Mouse (Mus musculus) retina, postnatal 1 day (tissue): Measurements from ENCODE around the gene Babam2.

Experiments
- DNase-seq: peaks from one replicate; pipeline ENCODE4 v3.0.0-alpha.2; 2012

Gene Babam2

DNA sequence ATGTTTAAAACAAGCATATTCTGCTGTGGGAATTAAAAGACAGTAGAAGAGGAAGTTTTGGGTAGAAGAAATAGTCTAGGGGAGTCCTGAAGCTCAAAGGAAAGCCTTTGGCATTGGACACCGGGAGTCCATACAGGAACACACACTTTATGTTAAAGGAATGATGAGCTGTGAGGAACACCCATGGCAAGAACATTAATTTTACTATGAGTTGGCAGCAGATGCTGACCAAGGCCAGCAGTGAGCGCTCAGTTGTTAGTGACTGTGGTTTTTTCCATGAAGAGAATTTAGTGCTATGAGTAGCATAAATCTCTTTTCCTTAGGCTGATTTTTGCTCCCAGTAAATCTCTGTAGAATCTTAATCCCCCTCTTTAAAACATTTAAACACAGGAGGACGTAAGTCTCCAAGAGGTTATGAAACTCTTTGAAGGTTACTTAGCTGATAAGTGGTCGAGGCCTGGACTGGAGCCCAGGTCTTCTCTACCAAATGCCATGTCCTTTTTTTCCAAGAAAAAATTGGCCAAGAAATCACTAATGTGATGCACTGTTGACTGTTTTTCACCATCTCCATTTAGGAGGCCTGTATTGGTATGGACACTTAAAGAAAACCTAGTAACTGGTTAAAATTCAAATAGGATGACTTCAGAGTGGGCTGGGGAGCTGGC is 18.1 kb downstream of the Babam2 start:
- no peak for DNase-seq

DNA sequence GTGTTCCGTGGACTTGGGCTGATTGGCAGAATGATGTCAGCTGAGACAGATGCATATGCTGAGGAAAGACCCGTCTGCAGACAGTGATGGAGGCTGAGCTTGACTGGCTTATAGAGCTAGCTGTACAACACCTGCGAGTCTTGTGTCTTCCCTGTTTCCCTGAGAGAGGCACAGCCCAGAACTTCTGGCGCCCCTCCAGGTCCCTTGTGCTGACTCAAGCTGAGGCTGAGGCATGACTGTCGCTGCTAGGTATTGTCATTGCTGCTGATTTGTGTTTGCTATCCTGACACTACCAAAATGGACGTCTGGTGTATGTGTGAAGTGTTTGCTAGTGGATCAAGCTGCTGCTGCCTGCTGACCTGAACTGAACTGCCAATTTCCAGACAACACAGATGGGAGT is 27.0 kb downstream of the Babam2 start:
- no peak for DNase-seq

GRCm38 (mm10) chr5:31725885-31726284 is 28.4 kb downstream of the Babam2 start:
- DNase-seq = no peak

GRCm38 (mm10) chr5:31727456-31727855 is 30.0 kb downstream of the Babam2 start:
- no peak for DNase-seq

DNA sequence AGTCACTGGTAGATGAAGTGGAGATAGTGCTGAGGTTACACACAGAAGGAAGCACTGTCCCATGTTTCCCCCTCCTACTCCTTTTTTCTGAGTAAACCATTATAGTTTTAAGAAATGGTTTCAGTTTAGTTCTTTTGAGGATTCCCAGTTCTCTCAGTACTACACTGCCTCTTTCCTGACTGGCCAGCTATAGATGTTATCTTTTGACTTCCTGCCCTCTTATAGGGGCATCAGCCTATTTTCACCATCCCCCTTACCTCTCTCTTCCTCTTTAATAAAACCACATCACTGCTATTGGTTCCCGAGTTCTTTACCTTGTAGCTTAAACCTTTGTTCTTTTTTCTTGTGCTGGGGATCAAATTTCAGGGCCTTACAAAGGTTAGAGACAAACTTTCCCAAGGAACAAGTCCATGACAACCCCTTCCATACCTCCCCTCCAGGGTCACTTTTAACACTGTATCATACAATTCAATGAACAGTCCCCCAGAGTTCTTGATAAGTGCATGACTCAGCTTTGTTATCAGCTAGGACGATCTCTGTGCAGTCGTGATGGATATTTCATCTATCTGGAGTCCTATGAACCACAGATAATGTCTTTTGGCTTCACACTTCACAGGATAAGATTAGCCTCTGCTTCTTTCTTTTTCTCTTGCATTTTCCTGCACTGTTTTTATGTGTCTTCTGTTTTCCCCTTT is 35.3 kb downstream of the Babam2 start:
- no peak for DNase-seq

DNA sequence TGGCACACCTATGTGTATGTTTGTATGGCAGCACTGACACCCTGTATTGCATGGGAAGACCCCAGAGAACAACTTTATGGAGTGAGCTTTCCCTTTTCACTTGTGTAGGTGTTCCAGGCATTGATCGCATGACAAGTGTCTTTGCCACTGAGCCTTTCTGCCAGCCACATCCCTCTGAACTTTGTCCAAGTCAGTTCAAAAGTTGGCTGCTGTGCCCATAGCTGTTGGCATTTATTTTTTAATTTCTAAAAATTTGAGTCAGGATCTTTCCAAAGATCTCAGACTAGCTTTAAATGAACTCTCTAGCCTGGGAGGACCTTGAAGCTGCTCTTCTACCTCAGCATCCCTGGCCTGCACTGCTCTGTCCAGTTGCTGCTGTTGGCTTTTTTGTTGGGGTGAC is 44.4 kb downstream of the Babam2 start:
- no peak for DNase-seq

- no peak for DNase-seq
These were observed 45.1 kb downstream of the Babam2 start for GRCm38 (mm10) chr5:31742521-31743031.

GRCm38 (mm10) chr5:31749401-31749800 is 51.9 kb downstream of the Babam2 start:
- no peak for DNase-seq

- DNase-seq = no peak
These were observed 52.9 kb downstream of the Babam2 start for GRCm38 (mm10) chr5:31750231-31750925.

DNA sequence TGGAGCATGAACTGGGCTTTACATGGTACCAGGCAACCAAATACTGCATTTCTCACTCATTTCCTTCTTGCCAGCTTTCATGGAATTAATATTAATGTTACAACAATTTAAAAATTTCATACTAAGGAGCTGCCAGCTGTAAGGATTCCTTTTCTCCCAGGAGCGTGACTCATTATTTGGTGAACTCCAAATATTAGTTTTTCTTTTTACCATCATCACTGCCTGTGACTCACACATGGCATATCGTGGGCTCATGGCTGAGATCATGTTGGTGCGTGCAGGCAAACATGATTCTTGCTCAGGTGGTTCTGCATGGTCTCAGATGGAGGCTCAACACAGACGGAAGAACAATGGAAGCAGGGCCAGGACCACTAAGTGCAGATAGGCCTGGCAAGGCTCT is 53.5 kb downstream of the Babam2 start:
- DNase-seq = no peak

- DNase-seq = no peak
These were observed 57.1 kb downstream of the Babam2 start for GRCm38 (mm10) chr5:31754634-31755033.

DNA sequence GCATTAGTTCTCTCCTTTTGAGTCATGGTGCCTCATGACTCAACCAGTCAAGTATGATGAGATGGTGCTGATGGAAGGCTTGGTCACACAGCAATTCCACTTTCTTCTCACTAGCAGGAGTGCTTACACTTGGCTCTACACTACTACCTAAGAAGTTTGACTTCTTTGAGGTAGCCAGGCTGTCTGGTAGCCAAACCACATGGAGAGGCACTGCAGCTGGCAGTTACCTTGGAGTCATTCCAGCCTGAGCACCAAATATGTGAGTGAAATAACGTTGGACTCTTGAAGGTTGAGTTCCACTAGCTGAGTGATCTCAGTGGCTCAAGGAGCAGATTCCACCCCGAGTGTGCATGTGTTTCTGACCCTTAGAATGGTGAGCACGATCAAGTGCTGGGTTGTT is 57.8 kb downstream of the Babam2 start:
- DNase-seq = no peak

GRCm38 (mm10) chr5:31758310-31759091 is 61.0 kb downstream of the Babam2 start:
- no peak for DNase-seq

DNA sequence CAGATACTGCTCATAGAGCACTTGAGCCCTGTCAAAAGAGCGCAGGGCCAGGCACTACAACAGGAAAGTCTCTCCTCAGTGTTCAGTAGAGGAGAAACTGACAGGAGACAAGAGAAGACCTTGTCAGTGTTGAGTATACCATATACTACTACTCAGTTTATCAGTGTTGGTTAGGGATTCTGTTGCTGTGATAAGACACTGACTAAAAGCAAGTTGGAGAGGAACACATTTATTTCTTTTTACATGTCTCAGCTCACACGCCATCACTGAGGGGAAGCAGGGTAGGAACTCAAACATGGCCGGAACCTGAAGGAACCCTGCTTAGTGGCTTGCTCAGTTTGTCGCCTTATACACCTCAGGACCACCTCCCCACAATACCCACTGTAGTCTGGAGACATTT is 64.4 kb downstream of the Babam2 start:
- DNase-seq = no peak

- DNase-seq = no peak
These were observed 65.3 kb downstream of the Babam2 start for GRCm38 (mm10) chr5:31762773-31763172.

DNA sequence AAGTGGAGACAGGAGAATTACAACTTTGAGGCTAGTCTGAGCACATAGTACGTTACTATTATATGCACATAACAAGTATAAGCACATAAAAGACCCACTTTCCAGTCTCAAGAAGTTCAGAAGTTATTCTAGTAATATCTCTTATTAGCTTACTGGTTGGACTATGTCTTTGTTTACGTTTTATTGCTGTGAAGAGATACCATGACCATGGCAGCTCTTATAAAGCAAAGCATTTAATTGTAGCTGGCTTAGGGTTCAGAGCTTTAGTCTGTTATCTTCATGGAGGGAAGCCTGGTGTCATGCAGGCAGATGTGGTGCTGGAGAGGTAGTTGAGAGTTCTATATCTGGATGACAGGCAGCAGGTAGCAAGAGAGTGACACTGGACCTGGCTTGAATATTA is 68.3 kb downstream of the Babam2 start:
- DNase-seq = no peak

DNA sequence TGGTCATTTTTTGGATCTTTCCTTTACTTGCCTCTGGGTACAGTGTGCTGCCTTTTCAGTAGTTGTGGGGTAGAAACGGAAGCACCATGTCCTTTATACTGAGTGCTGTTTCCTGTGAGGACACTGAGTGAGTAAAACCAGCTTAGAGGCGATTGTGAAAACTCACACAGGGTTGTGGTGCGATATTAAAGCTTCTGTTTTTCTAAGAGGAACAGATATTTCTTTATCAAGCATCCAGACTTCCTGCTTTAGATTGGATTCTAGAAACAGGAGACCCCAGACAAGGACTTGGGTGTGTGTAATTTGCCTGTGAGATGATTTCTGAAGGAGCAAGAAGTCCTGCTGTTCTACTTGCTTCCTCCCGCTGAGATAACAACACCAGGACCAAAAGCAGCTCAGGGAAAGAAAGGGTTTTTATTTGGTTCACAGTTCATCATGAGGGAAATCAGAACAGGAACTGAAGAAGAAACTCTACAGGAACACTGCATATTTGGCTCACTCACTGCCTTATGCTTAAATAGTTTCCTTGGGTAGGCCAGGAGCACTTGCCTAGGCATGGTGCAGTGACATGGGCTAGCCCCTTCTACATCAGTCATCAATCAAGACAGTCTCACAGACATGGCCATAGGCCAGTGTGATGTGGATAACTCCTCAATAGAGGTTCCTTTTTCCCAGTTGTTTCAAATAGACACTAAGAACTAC is 69.5 kb downstream of the Babam2 start:
- no peak for DNase-seq

DNA sequence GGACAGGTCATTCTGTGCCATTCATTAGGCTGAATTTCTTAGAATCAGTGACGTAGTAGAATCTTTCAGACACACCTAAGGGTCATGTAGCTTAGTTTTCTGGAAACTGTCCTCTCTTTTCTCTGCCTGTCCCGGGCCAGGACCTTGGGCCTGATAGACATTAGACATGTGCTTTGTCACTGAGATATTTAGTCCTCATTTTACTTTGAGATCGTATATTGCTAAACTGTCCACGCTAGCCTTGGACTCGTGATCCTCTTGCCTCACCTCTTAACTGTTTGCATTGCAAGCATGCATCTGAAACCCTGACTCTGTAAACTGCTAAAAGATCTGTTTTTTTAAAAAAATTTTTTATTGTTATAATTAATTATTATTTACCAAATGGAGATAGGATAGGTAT is 74.0 kb downstream of the Babam2 start:
- DNase-seq = no peak

DNA sequence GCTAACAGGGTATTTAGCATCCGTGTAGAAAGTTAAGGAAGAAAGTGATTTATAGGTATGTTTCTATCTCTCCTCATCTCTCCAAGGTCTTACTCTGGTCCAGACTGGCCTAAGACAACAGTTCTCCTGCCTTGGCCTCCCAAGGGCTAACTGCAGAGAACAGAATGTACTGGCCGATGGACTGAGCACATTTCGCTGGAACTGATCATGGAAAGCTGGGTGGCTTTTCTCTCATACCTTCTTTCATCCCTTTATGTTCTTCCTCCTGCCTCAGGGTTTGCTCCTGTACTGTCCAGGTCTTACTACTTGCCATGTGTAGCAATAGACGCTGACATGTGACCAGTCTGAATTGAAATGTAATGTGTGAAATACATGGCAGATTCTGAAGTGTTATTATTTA is 74.4 kb downstream of the Babam2 start:
- DNase-seq = no peak

DNA sequence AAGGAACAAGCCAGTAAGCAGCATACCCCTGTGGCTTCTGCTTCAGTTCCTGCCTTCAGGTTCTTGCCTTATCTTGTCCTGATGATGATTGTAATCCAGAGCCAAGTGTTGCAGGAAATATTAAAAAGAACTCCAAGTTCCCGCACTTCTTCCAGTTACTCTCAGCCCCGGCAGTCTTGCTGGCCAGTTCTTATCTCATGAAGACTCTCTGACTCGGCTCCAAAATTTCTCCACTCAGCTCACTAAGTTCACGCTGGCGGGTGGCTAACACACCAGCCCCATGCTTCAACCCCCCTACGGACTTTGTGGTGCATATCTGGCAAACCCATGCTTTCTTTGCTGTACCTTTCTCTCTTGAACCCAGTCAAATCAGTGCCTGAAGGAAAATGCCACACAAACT is 77.5 kb downstream of the Babam2 start:
- no peak for DNase-seq

- no peak for DNase-seq
These were observed 84.1 kb downstream of the Babam2 start for GRCm38 (mm10) chr5:31781624-31782023.

GRCm38 (mm10) chr5:31787201-31787600 is 89.7 kb downstream of the Babam2 start:
- DNase-seq = no peak

DNA sequence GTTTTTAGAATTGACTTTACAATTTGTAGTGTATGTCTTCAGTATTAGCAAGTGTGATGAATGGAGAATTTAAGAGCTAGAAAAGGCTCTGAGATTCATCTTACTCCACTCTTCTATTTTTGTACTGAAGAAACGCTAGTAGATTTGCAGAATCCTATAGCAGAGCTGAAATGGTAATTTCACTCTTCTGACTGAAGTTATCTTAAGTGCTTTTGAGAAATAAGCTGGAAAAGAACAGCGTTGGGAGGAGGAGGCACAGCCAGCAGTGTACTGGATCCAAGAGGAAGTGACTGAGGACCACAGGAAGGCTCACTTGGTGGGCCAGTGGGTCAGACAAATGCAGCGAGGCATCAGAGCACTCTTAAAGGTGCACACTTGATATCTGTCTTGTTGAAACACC is 90.1 kb downstream of the Babam2 start:
- DNase-seq = no peak
